Mouse (Mus musculus) liver, embryonic 11.5 days (tissue): ENCODE results near the gene Isoc2a. TPM values are rescaled to one million over a fixed set of nuclear protein-coding genes. Genes with fewer than 3 reads are reported as not detected.

Experiments
- ATAC-seq: fragments of 200-750 bp; cut with Nextera tagmentation; replicated peaks from 2 replicates; pipeline ENCODE4 v1.8.0; 2017; ENCODE audit warnings: moderate number of reproducible peaks, mild to moderate bottlenecking, moderate TSS enrichment, moderate library complexity; ENCODE audit not compliant: low FRiP score
- DNase-seq: peaks from one replicate; pipeline ENCODE4 v3.0.0-alpha.2; 2017; ENCODE audit warnings: low spot score
- H3K27ac ChIP-seq: fragments of 300-500 bp; sonication (generic); 2 replicates; pipeline ENCODE4 v1.5.1; 2014; ENCODE audit warnings: mild to moderate bottlenecking, low read depth, low read length, control low read depth
- H3K27me3 ChIP-seq: fragments of 300-500 bp; sonication (generic); replicated peaks from 2 replicates; pipeline ENCODE4 v1.6.1; 2014; ENCODE audit warnings: low read length, mixed read lengths; ENCODE audit not compliant: control insufficient read depth, insufficient read depth
- H3K36me3 ChIP-seq: fragments of 300-500 bp; sonication (generic); 2 replicates; pipeline ENCODE4 v1.6.1; 2014; ENCODE audit warnings: mild to moderate bottlenecking, low read length, moderate library complexity, mixed read lengths; ENCODE audit not compliant: control insufficient read depth, insufficient read depth
- H3K4me1 ChIP-seq: fragments of 300-500 bp; sonication (generic); replicated peaks from 2 replicates; pipeline ENCODE4 v1.6.1; 2014; ENCODE audit warnings: low read length, mixed read lengths; ENCODE audit not compliant: control insufficient read depth, insufficient read depth
- H3K4me2 ChIP-seq: fragments of 300-500 bp; sonication (generic); 2 replicates; pipeline ENCODE4 v1.6.1; 2014; ENCODE audit warnings: mild to moderate bottlenecking, control low read depth, moderate library complexity
- H3K4me3 ChIP-seq: fragments of 300-500 bp; sonication (generic); 2 replicates; pipeline ENCODE4 v1.5.1; 2014; ENCODE audit warnings: low read depth, low read length, control low read depth
- H3K9ac ChIP-seq: fragments of 300-500 bp; sonication (generic); 2 replicates; pipeline ENCODE4 v1.6.1; 2014; ENCODE audit warnings: low read depth, low read length, control low read depth
- H3K9me3 ChIP-seq: fragments of 300-500 bp; sonication (generic); 2 replicates; pipeline ENCODE4 v1.6.1; 2016; ENCODE audit warnings: low read length, inconsistent platforms, mixed read lengths; ENCODE audit not compliant: control insufficient read depth
- WGBS: fragments of 180-500 bp; shearing (Covaris S2); extraction: QIAGEN DNeasy Blood & Tissue Kit; methylation state at CpG from one replicate; pipeline ENCODE4 v1.1.7; 2014; 5-methylcytosine and 5-hydroxymethylcytosine counted together
- polyA plus RNA-seq: library from polyadenylated mRNA; unstranded; fragments of >200 nt; fragmentation: Nextera tagmentation; extraction: Ambion mirVana; gene quantifications from 2 replicates; pipeline ENCODE4 v1.2.1, GENCODE M21; 2014

Gene Isoc2a
- polyA plus RNA-seq, 1 experiment from 2014 or later, result 1.3 TPM

DNA sequence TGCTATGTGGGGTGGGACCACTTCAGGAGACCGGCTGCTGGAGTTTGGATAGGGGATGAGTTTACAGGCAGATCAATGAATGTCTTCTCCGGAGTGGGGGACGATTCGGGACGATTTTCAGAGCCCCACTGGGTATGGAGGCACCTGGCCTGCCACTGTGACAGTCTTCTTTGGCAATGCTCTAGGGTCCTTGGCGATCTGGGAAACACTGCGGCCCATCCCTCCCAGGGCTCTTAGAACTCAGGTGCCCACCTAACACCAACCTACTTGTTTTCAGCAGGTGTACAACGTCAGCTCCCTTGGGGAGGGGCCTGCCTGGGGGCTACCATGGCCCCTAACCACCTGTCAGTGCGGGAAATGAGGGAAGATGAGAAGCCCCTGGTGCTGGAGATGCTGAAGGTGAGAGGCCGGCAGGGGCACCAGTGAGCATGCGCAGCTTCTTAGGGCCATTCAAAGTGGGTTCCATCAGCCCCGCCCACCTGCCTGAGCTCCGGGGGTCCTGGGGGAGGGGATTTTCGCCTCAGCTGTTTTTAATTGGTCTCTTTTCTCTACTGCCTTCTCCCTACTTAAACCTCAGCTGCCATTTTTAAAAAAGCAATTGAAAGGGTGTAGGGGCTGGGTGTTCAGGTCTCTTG is 46.1 kb downstream of the Isoc2a start:
- WGBS, result 2% methylated on average over 14 of the region's 14 CpGs
- peak overlapping the region; percentile 26 for H3K4me3 ChIP-seq
- H3K27ac ChIP-seq, result 0 out of 2 replicates have a peak overlapping the region, but pooled peaks have one; percentile 13
- H3K9me3 ChIP-seq, result no peaks in the 10 kb centered on the region
- no peak for ATAC-seq
- H3K36me3 ChIP-seq, result peaks cover 29% of the 10 kb centered on the region
- H3K4me2 ChIP-seq, result peak overlapping the region; percentile 69
- H3K27me3 ChIP-seq, result peaks cover 26% of the 10 kb centered on the region
- no peak overlapping the region for H3K9ac ChIP-seq
- no peak for DNase-seq
- peaks cover 28% of the 10 kb centered on the region for H3K4me1 ChIP-seq

DNA sequence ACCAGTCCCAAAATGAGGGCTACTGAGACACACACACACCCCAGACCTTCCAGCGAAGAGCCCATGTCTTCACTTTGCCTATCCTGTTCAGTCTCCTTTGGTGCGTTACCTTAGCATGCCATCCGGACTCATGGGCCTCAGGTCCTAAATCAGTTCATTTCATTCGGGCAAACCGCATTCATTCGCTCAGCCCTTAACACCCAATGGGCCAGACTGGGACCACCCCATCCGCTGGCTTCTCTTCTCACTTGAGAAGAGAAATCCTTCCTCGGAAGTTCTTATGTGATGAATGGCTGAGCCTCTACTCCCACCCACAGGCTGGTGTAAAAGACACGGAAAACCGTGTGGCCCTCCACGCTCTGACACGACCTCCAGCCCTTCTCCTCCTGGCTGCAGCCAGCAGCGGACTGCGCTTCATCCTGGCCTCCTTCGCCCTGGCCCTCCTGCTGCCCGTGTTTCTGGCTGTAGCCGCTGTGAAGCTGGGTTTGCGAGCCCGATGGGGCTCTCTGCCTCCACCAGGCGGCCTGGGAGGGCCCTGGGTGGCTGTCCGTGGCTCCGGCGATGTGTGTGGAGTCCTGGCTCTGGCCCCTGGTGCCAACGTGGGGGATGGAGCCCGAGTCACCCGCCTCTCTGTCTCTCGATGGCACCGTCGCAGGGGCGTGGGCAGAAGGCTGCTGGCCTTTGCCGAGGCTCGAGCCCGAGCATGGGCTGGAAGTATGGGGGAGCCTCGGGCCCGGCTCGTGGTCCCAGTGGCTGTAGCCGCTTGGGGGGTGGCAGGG is 46.8 kb downstream of the Isoc2a start:
- Histone ChIP-seq H3K36me3 (peaks cover 22% of the 10 kb centered on the region), H3K9me3 (no peaks in the 10 kb centered on the region), H3K4me3 (peak overlapping the region; percentile 15; the same call in 1 of the 2 replicates), H3K4me2 (peak overlapping the region; percentile 69), H3K27ac (peak overlapping the region; percentile 70), H3K9ac (no peak overlapping the region; the same call in 1 of the 2 replicates), H3K27me3 (peaks cover 26% of the 10 kb centered on the region), H3K4me1 (peaks cover 28% of the 10 kb centered on the region)
- ATAC-seq (no peak), DNase-seq (no peak)
- WGBS, result 7% methylated on average over 37 of the region's 37 CpGs

DNA sequence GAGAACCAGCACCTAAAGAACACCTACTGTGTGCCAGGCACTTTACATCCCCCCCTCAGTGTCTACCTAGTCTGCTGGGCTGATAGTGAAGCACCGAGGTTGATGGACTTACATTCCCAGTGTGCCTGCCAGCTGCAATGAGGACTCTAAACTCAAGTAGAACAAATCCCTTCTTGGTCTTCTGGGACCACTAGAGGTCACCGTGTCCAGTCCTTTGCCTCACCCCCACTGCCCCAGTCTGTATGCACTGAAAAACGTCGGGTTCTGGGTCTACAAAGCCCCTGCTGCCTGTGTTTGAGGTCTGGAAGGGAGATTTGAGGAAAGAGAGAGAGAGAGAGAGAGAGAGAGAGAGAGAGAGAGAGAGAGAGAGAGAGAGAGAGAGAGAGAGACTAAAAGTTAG is 47.5 kb downstream of the Isoc2a start:
- Histone ChIP-seq H3K4me3 (no peak overlapping the region), H3K36me3 (peaks cover 15% of the 10 kb centered on the region), H3K9ac (peak overlapping the region; percentile 14; the same call in 1 of the 2 replicates), H3K27me3 (peaks cover 26% of the 10 kb centered on the region), H3K27ac (peak overlapping the region; percentile 70), H3K4me2 (peak overlapping the region; percentile 69; the same call in 1 of the 2 replicates), H3K9me3 (no peaks in the 10 kb centered on the region), H3K4me1 (peaks cover 28% of the 10 kb centered on the region)
- 1% methylated on average over 4 of the region's 4 CpGs for WGBS
- ATAC-seq (no peak), DNase-seq (no peak)

DNA sequence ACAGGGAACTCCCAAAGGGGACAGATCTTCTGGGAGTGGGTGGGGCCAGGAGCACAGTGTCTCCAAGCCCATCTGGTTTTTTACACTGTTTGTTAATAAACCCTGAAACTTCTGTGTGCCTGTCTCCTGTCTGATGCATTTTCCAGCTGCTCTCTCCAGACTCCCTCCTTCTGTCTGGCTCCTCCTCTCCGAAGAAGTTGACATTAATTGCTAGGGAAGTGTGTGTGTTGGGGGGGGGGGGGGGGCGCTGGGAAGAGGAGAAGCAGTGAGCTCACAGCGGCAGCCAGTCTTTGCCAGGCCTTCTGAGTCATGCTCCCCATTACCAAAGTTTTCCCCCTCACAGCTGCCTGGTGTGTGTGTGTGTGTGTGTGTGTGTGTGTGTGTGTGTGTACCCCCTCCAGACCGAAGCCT is 47.9 kb downstream of the Isoc2a start:
- Histone ChIP-seq H3K4me1 (peaks cover 28% of the 10 kb centered on the region), H3K27me3 (peaks cover 26% of the 10 kb centered on the region), H3K4me3 (no peak overlapping the region), H3K9me3 (no peaks in the 10 kb centered on the region), H3K4me2 (no peak overlapping the region), H3K9ac (no peak overlapping the region), H3K27ac (peak overlapping the region; percentile 70), H3K36me3 (peaks cover 11% of the 10 kb centered on the region)
- DNase-seq, result no peak
- WGBS, result 16% methylated on average over 3 of the region's 4 CpGs
- ATAC-seq, result no peak

DNA sequence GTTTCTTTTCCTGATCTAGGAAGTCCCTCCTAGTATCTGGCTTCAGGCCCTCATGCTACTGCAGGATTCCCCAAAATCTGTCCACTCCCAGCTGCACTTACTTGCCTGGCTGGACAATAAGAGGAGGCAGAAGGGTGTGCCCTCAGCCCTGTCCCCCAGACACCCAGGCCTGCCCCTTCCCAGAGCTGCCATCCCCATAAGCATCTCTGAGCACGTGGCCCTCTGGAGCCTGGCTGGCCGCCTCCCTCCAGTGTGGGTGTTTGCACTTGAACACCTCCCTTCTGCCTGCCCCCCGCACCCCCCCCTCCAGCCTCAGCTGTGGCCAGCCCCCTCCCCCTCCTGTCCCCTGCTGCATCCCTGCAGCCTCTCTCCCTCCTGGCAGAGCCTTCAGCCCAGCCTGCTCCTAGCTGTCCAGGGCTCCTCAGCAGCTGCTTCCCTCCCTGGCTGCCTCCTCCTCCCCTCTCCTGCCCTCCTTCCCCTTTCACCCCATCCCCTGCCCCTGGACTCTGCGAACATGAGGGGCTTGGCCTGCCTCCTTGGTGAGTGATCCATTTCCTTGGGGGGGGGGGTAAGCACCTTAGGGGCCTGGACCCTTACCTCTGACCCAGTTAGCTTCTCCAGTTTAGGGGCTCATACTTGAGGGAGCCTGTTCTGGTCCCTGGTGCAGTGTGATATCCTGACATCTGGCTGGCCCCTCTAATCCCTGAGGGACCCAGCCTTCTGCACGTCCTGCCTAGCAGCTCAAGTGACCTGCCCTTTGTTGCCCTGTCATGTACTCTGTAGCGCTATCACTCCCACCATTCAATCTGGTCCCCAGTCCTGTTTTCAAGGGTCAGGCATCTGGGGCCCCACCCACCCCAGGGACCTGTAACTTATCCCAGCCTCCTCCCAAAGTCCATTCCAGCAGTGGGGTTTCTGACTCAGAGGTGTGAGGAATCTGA is 48.8 kb downstream of the Isoc2a start, which contains the start of gene Ssc5d:
Gene Ssc5d, plus strand, starts transcription at position 345 of the 941 bp plus-strand sequence.
- Histone ChIP-seq H3K4me2 (no peak within 1 kb of the TSS), H3K9me3 (no peaks in the 10 kb centered on the region), H3K4me3 (no peak within 1 kb of the TSS), H3K27ac (peak within 1 kb of the TSS; percentile 70), H3K27me3 (peaks cover 26% of the 10 kb centered on the region), H3K9ac (no peak within 1 kb of the TSS; the same call in 1 of the 2 replicates), H3K4me1 (peaks cover 26% of the 10 kb centered on the region), H3K36me3 (peaks cover 2% of the 10 kb centered on the region; the same call in 1 of the 2 replicates)
- no peak for DNase-seq
- ATAC-seq, result no peak
- 21% methylated on average over 6 of the region's 6 CpGs for WGBS

DNA sequence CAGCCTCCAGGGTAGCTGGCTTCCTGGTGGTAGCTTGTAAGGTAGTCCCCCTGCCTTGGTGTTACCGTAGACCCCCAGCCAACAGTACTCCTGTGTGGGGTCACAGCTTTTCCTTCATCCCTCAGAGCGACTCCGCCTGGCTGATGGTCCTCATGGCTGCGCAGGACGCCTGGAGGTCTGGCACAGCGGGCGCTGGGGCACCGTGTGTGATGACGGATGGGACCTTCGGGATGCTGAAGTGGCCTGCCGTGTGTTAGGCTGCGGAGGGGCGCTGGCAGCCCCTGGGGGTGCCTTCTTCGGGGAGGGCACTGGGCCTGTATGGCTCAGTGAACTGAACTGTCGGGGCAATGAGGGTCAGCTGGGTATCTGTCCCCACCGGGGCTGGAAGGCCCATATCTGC is 49.9 kb downstream of the Isoc2a start:
- no peak overlapping the region for H3K9ac ChIP-seq
- H3K4me2 ChIP-seq, result no peak overlapping the region
- H3K9me3 ChIP-seq, result no peaks in the 10 kb centered on the region
- no peaks in the 10 kb centered on the region for H3K36me3 ChIP-seq
- WGBS, result 72% methylated on average over 16 of the region's 16 CpGs
- H3K27me3 ChIP-seq, result peaks cover 26% of the 10 kb centered on the region
- peaks cover 18% of the 10 kb centered on the region for H3K4me1 ChIP-seq
- H3K4me3 ChIP-seq, result no peak overlapping the region
- DNase-seq (no peak), ATAC-seq (no peak)
- no peak overlapping the region for H3K27ac ChIP-seq

- ATAC-seq (no peak), DNase-seq (no peak)
- peaks cover 22% of the 10 kb centered on the region for H3K27me3 ChIP-seq
- 53% methylated on average over 8 of the region's 8 CpGs for WGBS
- no peaks in the 10 kb centered on the region for H3K36me3 ChIP-seq
- H3K9me3 ChIP-seq, result no peaks in the 10 kb centered on the region
- H3K4me3 ChIP-seq, result no peak overlapping the region
- H3K27ac ChIP-seq, result no peak overlapping the region
- H3K4me2 ChIP-seq, result no peak overlapping the region
- no peak overlapping the region for H3K9ac ChIP-seq
- peaks cover 15% of the 10 kb centered on the region for H3K4me1 ChIP-seq
These were observed 50.8 kb downstream of the Isoc2a start for GRCm38 (mm10) chr7:4927711-4928110.

- Histone ChIP-seq H3K36me3 (no peaks in the 10 kb centered on the region), H3K4me2 (no peak overlapping the region; the same call in 1 of the 2 replicates), H3K4me3 (no peak overlapping the region), H3K4me1 (peaks cover 12% of the 10 kb centered on the region), H3K27ac (no peak overlapping the region), H3K9ac (no peak overlapping the region), H3K9me3 (no peaks in the 10 kb centered on the region), H3K27me3 (peaks cover 16% of the 10 kb centered on the region)
- no peak for ATAC-seq
- DNase-seq, result no peak
- WGBS, result 73% methylated on average over 17 of the region's 17 CpGs
These were observed 51.4 kb downstream of the Isoc2a start for GRCm38 (mm10) chr7:4928323-4928722.
